Mouse (Mus musculus) limb, embryonic 14.5 days (tissue): Measurements from ENCODE around the gene Gm13691. TPM values are rescaled to one million over a fixed set of nuclear protein-coding genes. Genes with fewer than 3 reads are reported as not detected.
"Not testable (repeated sequence)": the region's sequence is repeated elsewhere in the genome, so short reads cannot be mapped to it uniquely, and the experiment has no call there.

Experiments used
- ATAC-seq: fragments of 200-750 bp; cut with Nextera tagmentation; 2 replicates; pipeline ENCODE4 v1.8.0; 2017; ENCODE audit warnings: low read depth, moderate number of reproducible peaks, moderate TSS enrichment; ENCODE audit not compliant: low FRiP score
- DNase-seq: peaks from one replicate; pipeline ENCODE4 v3.0.0-alpha.2; 2015; ENCODE audit warnings: low spot score
- H3K27ac ChIP-seq: fragments of 300-500 bp; sonication (generic); replicated peaks from 2 replicates; pipeline ENCODE4 v1.5.1; 2014; ENCODE audit warnings: low read depth, mild to moderate bottlenecking, low read length, moderate library complexity, mixed read lengths
- H3K27me3 ChIP-seq: fragments of 300-500 bp; sonication (generic); 2 replicates; pipeline ENCODE4 v1.6.1; 2014; ENCODE audit warnings: low read length, mixed read lengths; ENCODE audit not compliant: control insufficient read depth, insufficient read depth
- H3K36me3 ChIP-seq: fragments of 300-500 bp; sonication (generic); 2 replicates; pipeline ENCODE4 v1.6.1; 2014; ENCODE audit warnings: mild to moderate bottlenecking, low read length, moderate library complexity, mixed read lengths; ENCODE audit not compliant: control insufficient read depth, insufficient read depth
- H3K4me1 ChIP-seq: fragments of 300-500 bp; sonication (generic); 2 replicates; pipeline ENCODE4 v1.6.1; 2014; ENCODE audit warnings: antibody characterized with exemption, low read length, mixed read lengths; ENCODE audit not compliant: control insufficient read depth, insufficient read depth
- H3K4me2 ChIP-seq: fragments of 300-500 bp; sonication (generic); replicated peaks from 2 replicates; pipeline ENCODE4 v1.6.1; 2014; ENCODE audit warnings: low read depth, mild to moderate bottlenecking, low read length, moderate library complexity; ENCODE audit not compliant: severe bottlenecking
- H3K4me3 ChIP-seq: fragments of 300-500 bp; sonication (generic); replicated peaks from 2 replicates; pipeline ENCODE4 v1.5.1; 2014; ENCODE audit warnings: low read length
- H3K9ac ChIP-seq: fragments of 300-500 bp; sonication (generic); 2 replicates; pipeline ENCODE4 v1.6.1; 2014; ENCODE audit warnings: mild to moderate bottlenecking, low read depth, low read length, moderate library complexity; ENCODE audit not compliant: severe bottlenecking
- H3K9me3 ChIP-seq: fragments of 300-500 bp; sonication (generic); 2 replicates; pipeline ENCODE4 v1.6.1; 2016; ENCODE audit warnings: low read length; ENCODE audit not compliant: control insufficient read depth
- POLR2A ChIP-seq: fragments of 200-500 bp; IDR thresholded peaks from 2 replicates; pipeline ENCODE4 v1.8.0; 2012; ENCODE audit warnings: inconsistent platforms, mild to moderate bottlenecking, moderate library complexity, borderline replicate concordance; ENCODE audit not compliant: insufficient read depth, insufficient read length; ENCODE audit errors: extremely low read depth
- WGBS: fragments of 180-500 bp; shearing (Covaris S2); extraction: QIAGEN DNeasy Blood & Tissue Kit; methylation state at CpG from one replicate; pipeline ENCODE4 v1.1.7; 2014; 5-methylcytosine and 5-hydroxymethylcytosine counted together
- polyA plus RNA-seq, 2 experiments: library from polyadenylated mRNA; depleted of rRNA in 1 of 2; stranded (reverse) in 1 of 2; unstranded in 1 of 2; fragments of >200 nt; fragmentation: Nextera tagmentation in 1 of 2; extraction: Ambion mirVana in 1 of 2; gene quantifications; 2 replicates each; pipeline versions ENCODE4 v1.2.1 to v1.2.3; 2012 to 2014

Gm13691 gene
- polyA plus RNA-seq, 2 experiments = 0.03 TPM; not detected in 1

DNA sequence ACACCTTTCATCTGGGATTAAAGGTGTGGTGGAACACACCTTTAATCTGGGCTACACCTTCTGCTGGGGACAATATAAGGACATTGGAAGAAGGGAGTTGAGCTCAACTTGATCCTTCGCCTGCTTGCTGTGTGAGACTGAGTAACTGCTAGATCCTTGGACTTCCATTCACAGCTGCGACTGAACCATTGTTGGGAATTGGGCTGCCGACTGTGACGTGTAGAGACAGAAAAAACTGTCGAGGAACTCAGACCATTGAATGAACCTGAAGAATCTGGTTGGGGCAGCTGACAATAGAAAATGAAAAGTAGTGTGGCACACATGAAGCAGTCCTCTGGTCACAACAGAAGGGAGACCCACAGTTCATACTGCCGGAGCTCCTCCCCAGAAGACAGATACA, 11.7 kb upstream of the Gm13691 start, which contains the start of gene Gm13694:
Gene Gm13694, plus strand, starts transcription at position 301 of the 400 bp plus-strand sequence.
- H3K27me3 ChIP-seq, H3K9me3 ChIP-seq, DNase-seq, H3K4me1 ChIP-seq, H3K27ac ChIP-seq, ATAC-seq, H3K9ac ChIP-seq, H3K36me3 ChIP-seq, H3K4me3 ChIP-seq, H3K4me2 ChIP-seq: not testable (repeated sequence)
- no CpG with 5 or more reads among the region's 6 CpGs for WGBS

DNA sequence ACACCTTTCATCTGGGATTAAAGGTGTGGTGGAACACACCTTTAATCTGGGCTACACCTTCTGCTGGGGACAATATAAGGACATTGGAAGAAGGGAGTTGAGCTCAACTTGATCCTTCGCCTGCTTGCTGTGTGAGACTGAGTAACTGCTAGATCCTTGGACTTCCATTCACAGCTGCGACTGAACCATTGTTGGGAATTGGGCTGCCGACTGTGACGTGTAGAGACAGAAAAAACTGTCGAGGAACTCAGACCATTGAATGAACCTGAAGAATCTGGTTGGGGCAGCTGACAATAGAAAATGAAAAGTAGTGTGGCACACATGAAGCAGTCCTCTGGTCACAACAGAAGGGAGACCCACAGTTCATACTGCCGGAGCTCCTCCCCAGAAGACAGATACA, 5.9 kb upstream of the Gm13691 start, which contains the start of gene Gm13697:
Gene Gm13697, plus strand, starts transcription at position 301 of the 400 bp plus-strand sequence.
- H3K4me1 ChIP-seq, H3K9ac ChIP-seq, H3K4me2 ChIP-seq, ATAC-seq, H3K9me3 ChIP-seq, DNase-seq, H3K4me3 ChIP-seq, H3K27me3 ChIP-seq, H3K27ac ChIP-seq, H3K36me3 ChIP-seq: not testable (repeated sequence)
- no CpG with 5 or more reads among the region's 6 CpGs for WGBS

DNA sequence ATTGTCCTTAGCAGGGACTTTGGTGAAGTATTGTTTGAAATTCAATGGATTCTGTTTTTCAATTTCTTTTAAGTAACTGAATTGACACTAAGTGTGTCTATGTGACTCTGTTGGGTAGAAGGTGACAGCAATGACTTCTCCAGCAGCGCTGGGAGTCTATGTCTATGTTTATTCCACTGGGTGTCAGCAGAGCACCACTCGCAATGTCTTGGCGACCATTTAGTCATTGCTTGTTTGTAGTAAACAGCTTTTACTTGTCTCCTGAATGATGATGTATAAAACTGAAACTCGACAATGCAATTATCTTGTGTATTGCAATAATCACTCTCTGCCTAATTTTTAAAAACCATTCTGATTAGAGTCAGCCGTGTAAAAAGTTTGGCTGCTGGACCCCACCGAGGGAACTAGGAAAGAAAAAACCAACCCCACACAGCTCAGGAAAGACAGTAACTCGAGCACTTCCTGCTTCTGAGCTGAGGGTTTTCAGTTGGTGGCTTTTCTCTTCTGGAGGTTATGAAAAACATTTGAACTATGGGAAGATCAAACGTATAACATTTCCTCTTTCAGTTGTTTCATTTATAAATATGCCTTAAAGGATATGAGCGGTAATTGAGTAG, 3.4 kb downstream of the Gm13691 start:
- H3K9me3 ChIP-seq, H3K4me3 ChIP-seq, DNase-seq, H3K27me3 ChIP-seq, H3K27ac ChIP-seq, H3K4me1 ChIP-seq, H3K9ac ChIP-seq, H3K4me2 ChIP-seq, H3K36me3 ChIP-seq, ATAC-seq: not testable (repeated sequence)
- WGBS = 40% methylated on average over 7 of the region's 9 CpGs

DNA sequence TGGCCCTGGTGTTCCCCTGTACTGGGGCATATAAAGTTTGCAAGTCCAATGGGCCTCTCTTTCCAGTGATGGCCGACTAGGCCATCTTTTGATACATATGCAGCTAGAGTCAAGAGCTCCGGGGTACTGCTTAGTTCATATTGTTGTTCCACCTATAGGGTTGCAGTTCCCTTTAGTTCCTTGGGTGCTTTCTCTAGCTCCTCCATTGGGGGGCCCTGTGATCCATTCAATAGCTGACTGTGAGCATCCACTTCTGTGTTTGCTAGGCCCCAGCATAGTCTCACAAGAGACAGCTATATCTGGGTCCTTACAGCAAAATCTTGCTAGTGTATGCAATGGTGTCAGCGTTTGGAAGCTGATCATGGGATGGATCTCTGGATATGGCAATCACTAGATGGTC, 4.2 kb downstream of the Gm13691 start:
- not testable (repeated sequence) for H3K27me3 ChIP-seq

DNA sequence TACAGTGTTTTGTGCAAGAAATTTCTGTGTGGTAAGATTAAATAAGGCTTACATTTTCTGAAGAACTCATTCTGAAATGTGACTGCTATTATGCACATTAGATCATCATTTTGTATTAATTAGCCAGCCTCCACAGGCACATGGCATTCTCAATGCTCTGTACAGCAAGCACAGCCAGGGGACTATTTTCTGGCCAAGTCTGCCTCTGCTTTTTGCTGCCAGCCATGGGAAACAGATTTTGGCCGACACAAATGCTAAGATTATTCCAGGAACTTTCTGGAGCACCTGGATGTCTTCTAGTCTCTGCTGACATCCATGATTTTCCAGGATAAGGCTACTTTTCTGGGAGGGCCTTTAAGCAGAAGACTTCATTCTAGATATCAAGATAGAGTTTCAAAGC, 18.6 kb downstream of the Gm13691 start:
- ATAC-seq = no peak

More for the DNA sequence above, 4.2 kb downstream of the Gm13691 start:
- no CpG with 5 or more reads among the region's 3 CpGs for WGBS
- H3K9me3 ChIP-seq, H3K4me2 ChIP-seq, H3K27ac ChIP-seq, DNase-seq, H3K4me3 ChIP-seq, ATAC-seq, H3K4me1 ChIP-seq, H3K9ac ChIP-seq, H3K36me3 ChIP-seq: not testable (repeated sequence)

DNA sequence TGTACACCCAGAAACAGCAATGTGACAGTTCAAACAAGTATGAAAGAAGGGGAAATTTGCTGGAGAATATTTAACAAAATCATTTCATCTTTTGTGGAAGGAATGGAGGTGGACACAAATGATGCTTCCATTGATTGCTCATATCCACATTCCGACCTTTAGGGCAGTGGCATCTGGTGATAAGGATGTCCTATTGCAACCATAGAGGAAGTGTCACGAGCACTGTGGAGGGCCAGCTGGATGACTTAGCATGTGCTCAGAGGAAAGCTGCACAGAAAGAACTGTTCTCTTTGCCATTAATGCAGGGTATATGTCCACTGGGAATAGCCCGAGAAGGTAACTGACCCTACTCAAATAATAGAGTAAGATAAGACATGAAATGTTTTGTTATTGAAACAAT, 19.5 kb downstream of the Gm13691 start:
- Histone ChIP-seq H3K27me3 (no peaks in the 10 kb centered on the region), H3K36me3 (no peaks in the 10 kb centered on the region), H3K27ac (no peak overlapping the region), H3K9me3 (no peaks in the 10 kb centered on the region), H3K4me3 (no peak overlapping the region), H3K4me2 (no peak overlapping the region), H3K9ac (no peak overlapping the region), H3K4me1 (no peaks in the 10 kb centered on the region)
- 78% methylated on average over 3 of the region's 3 CpGs for WGBS
- no peak for DNase-seq
- TF ChIP-seq POLR2A = no peak
- no peak for ATAC-seq

More for the DNA sequence above, 18.6 kb downstream of the Gm13691 start:
- WGBS = 37% methylated on average over 1 of the region's 1 CpGs
- Histone ChIP-seq H3K27me3 (no peaks in the 10 kb centered on the region), H3K36me3 (no peaks in the 10 kb centered on the region), H3K27ac (no peak overlapping the region), H3K9me3 (no peaks in the 10 kb centered on the region), H3K4me1 (no peaks in the 10 kb centered on the region), H3K9ac (no peak overlapping the region), H3K4me2 (no peak overlapping the region), H3K4me3 (no peak overlapping the region)
- DNase-seq = no peak
- TF ChIP-seq POLR2A = no peak
